Mouse (Mus musculus): Measurements from ENCODE around the gene Kel.

The Kel gene

GRCm38 (mm10) chr6:41704123-41704522 lies at the start of gene Kel:
Kel (minus strand) TSS chr6:41704339.
- DNase-seq (ENCODE audit: low read depth, low spot score): no peak

GRCm38 (mm10) chr6:41744664-41745392 lies 40.7 kb upstream of the Kel start:
- no peak for DNase-seq (ENCODE audit: low read depth, low spot score)

DNA sequence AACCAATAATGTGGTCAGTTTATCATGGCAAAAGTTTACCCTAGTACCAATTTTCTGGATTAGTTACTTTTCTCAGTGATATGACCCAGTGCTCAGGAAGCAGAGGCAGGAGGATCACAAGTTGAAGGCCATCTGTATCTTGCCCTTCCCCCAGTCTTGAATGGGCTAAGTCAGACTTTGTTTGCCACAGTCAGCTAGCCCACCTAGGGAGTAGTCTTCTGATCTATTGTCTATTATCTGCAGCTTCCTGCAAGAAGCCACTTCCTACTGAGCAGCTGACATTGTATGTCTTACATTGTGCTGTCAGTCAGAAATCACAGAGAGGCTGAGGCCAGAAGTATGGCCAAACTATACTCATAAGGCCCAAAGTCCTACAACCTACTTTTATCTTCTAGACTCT lies 37.0 kb upstream of the Kel start:
- DNase-seq (ENCODE audit: low read depth, low spot score): no peak

DNA sequence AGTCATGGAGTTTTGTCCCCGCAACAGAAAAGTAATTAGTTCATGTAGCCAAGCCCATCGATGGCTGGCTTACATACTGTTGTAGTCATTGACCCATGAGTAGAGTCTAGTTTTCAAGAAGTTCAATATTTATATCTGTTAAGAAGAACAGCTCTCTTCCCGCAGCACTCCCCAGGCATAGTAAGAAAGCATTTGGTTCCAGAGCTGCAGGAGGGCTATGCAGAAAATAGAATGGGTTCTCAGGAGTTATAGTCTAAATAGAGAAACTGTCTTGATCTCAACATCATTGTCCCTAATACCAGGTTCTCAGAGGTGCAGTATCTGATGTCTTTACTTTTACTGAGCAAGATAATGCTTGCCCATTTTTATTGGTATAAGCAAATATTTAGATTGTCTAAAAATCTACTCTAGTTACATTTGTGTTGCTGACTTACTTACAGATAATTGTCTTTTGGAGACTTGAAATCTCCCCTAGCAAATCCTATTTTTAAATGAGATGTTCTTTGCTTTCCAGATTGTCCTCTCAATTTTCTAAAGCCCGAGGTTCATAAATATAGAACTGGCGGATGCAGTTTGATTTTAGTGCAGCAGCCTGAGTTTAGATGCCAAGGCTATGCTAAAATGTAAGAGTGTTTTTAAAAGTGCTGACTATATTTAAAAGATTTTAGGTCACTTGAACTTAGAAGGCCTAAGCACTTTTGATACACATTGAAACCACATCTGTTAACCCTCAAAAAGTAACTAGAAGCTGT lies 30.8 kb upstream of the Kel start:
- no peak for DNase-seq (ENCODE audit: low read depth, low spot score)

DNA sequence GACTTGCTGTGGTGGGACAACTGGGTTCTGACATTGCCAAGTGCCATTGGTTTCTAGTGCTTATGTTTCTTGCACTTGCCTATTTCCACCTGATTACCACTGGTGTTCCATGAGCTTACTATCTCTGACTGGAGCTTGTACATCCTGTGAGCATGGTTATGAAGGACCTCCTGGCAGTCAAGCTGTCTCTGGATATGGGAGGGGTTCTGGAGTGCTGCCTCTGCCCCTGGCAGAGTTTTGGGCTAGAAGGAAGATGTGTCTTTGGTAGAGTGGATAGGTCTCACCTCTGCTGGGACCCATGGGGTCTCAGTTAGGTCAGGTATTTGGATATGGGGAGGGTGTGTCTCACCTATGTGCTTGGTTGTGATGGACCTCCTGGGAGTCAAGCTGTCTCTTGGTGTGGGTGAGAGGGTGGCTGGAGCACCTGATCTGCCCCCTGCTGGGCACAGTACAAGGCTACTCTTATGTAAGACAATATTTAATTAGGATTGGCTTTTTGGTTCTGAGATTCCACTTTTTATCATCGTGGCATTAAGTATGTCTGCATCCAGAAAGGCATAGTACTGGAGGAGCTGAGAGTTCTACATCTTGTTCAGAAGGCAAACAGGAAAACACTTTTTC lies 24.0 kb upstream of the Kel start:
- DNase-seq (ENCODE audit: low read depth, low spot score): no peak

DNA sequence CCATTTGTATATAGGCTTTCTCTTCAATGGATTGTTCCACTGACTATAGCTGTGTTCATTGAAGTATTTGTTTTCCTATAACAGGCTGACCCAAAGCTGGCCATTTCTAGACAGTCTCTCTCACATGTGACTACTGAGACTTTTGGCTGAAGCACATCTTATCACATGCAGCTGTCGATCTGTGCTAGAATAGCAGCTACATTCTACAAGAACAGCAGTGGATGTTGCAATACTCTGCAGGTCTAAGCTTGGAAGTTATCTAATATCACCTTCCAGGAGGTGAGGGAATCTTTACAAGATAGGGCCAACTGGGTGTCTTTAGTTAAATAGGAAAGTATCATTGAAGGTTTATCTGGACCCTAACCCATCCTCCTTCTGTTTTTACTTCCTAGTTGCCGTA lies 17.3 kb upstream of the Kel start:
- DNase-seq (ENCODE audit: low read depth, low spot score): no peak

DNA sequence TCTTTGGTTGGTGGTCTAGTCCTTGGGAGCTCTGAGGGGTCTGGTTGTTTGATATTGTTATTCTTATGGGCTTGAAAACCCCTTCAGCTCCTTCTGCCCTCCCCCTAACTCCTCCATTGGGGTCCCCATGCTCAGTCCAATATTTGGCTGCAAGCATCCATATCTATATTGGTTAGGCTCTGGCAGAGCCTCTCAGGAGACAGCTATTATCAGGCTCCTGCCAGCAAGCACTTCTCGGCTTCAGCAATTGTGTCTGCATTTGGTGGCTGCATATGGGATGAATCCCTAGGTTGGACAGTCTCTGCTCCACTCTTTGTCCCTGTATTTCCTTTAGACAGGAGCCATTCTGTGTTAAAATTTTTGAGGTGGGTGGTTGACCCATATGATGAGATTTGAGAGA lies 6.1 kb upstream of the Kel start:
- no peak for DNase-seq (ENCODE audit: low read depth, low spot score)

DNA sequence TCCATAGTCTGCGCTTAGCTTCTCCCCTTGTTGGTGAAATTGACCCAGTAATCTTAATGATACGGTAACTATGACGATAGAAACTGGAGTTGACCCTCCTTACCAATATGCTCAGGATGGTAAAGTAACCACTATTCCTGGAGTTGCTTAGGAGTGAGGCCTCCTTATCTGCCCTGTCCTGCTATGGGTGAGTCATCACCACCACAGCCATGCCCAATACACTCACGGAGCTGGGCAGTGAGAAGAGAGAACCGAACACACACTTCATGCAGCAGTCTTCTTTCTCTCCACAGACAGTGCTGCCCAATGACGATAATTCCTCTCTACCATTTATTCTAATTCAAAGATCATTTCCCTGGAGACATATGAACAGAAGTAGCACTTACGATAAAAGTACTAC lies 2.1 kb upstream of the Kel start:
- no peak for DNase-seq (ENCODE audit: low read depth, low spot score)

DNA sequence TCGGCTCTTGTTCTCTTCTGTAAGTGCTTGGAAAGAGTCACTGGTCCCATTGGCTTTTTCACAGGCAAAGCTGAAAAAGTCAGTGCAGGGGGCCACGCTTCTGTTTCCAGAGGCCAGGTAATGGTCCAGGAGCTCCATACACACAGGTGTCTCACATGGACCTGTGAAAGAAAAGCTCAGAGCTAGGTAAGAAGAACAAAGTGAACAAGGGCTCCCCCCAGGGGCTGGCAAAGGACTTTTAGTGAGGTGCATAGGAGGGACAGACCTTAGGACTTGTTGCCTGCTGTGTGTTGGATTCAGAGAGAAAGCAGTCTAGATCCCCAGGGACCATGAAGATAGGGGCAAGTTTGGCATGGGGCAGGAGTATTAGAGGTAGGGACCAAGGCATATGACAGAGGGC lies 1.2 kb downstream of the Kel start:
- no peak for DNase-seq (ENCODE audit: low read depth, low spot score)

DNA sequence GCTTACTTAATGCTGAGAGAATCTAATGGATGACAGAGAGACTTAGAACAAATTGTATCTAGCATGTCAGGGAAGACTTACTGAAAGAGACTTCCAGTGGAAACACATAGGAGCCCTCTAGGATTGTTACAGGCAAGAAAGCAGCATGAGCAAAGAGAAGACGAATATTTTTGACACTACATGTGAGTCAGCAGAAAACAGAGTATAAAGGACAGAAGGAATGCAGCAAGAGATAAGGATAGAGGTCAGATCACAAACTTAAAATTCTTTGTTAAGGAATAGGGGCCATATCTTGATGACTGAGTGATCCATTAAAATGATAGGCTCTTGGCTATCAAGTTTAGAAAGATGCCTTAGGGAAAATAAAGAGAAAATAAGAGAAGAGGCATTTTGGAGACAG lies 2.9 kb downstream of the Kel start:
- DNase-seq (ENCODE audit: low read depth, low spot score): no peak

DNA sequence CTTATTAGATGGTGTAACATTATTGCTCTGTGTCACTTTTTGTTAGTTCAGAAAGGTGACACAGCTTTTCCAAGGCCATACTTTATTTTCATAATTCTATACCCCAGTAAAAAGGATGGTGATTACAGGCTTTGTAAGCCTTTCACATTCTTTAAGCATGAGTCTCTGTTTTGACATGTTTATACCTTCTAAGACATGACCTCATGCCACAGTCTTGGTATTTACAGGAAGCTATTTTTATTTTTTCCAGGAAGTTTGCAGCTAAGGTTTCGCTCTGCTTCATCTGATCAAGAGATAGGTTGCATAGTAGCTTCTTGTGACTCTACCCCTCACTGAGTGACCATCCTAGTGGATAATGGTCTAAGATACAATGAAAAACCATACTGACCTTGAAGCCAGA lies 9.7 kb downstream of the Kel start:
- DNase-seq (ENCODE audit: low read depth, low spot score): no peak

- DNase-seq (ENCODE audit: low read depth, low spot score): no peak
Measured at GRCm38 (mm10) chr6:41692200-41692599, 11.9 kb downstream of the Kel start.

- no peak for DNase-seq (ENCODE audit: low read depth, low spot score)
Measured at GRCm38 (mm10) chr6:41685596-41685995, 18.5 kb downstream of the Kel start.

DNA sequence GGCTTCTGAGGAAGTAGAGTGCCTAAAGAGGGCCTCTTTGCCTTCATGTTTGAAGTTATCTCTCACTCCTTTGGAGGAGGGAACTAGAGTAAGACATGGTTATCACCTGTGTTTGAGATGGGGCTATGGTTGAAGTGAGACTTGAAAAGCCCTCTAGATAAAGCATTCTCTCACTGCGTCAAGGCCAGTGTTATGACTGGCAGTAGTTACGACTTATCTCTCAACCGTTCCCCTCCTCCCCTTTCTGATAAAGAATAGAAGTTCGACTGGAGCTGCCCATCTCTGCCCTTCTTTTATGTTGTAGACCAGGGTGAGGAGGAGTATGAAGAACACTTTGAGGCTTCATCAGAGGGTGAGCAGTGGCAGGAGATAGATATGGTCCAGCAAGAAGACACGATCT lies 19.2 kb downstream of the Kel start:
- no peak for DNase-seq (ENCODE audit: low read depth, low spot score)

DNA sequence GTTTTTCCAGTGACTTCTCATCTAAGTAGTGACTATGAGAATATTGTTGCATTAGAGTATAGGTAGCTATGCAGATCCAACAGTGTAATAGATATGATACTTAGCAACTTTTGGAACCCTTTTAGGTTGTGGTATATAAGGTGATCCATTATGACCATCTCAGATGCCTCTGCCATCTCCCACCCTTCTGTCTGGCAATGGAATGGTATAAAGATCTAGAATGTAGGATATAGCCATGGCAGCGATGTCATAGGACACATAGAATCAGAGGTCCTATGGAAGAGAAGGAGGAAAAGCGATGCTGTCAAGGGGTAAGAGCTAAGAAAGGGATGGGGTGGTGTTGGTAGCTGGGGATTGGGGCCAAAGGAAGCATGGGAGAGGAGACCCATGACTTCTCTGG lies 20.0 kb downstream of the Kel start, which contains the start of gene Llcfc1:
TSS of gene Llcfc1 (plus strand) at position 301 of the 400 bp plus-strand sequence.
- DNase-seq (ENCODE audit: low read depth, low spot score): no peak

- DNase-seq (ENCODE audit: low read depth, low spot score): no peak
Measured at GRCm38 (mm10) chr6:41681656-41682055, 22.5 kb downstream of the Kel start.

- no peak for DNase-seq (ENCODE audit: low read depth, low spot score)
Measured at GRCm38 (mm10) chr6:41680669-41681068, 23.5 kb downstream of the Kel start, which contains the start of gene Trpv5. Trpv5 (minus strand) TSS chr6:41680769.

- DNase-seq (ENCODE audit: low read depth, low spot score): no peak
Measured at GRCm38 (mm10) chr6:41676530-41676929, 27.6 kb downstream of the Kel start.

DNA sequence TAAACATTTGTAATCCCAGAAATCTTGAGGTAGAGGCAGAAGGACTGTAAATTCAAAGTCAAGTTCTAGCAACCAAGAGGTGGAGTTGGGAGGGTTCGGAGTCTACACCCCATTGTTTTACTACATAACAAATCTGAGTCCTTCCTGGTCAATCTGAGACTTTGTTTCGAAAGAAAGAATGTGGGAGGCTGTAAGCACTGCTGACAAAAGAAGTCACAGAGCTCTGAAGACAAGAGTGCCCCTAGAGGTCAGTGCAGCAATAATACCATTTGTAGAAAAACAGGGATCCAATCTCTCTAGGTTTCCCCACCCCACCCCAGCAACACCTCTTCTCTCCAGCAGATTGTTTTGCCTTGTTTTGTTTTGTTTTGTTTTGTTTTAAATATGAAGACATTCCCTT lies 41.8 kb downstream of the Kel start:
- no peak for DNase-seq (ENCODE audit: low read depth, low spot score)

- DNase-seq (ENCODE audit: low read depth, low spot score): no peak
Measured at GRCm38 (mm10) chr6:41658487-41658886, 45.7 kb downstream of the Kel start.

DNA sequence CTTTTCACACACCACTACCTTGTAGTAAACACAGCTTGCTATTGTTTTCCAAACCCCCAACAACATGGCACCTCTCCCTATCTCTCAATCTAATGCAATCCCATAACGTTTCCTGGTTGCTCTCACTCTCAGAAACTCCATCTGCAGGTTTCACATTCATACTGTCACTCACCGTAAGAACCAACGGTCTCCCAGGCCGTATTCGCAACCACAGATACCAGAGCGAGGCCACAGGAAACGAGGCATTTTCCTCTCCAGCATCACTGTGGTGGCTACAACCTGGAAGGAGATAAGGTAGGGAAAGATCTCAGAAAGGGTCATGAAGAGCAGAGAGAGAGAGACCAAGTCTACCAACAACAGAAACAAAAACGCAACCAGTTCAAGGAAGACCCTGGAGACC lies 49.5 kb downstream of the Kel start:
- DNase-seq (ENCODE audit: low read depth, low spot score): no peak

GRCm38 (mm10) chr6:41653173-41653572 lies 51.0 kb downstream of the Kel start:
- DNase-seq (ENCODE audit: low read depth, low spot score): no peak

DNA sequence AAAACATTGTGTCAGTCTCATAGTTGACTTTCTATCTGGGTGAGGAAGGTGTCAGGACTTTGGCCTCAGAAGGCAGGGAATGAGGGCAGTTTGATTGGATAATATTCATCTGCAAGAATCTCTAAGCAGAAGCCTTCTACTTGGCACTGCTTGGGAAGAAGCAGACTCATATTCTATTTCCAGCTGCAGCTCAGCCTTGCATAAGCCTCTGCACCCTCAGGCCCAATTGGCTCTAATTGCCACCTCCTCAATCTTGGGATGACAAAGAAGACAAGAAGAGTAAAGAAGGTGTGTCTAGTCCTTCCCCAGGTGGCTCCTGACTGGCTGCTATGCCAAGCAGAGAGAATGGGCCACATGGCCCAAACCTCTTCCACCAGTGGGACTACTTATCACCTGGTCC lies 57.5 kb downstream of the Kel start:
- DNase-seq (ENCODE audit: low read depth, low spot score): no peak
